Mouse (Mus musculus) heart, embryonic 13.5 days (tissue): Measurements from ENCODE around the gene Vdac1. TPM values are rescaled to one million over a fixed set of nuclear protein-coding genes. Genes with fewer than 3 reads are reported as not detected.

ENCODE experiments used
- ATAC-seq: fragments of 200-750 bp; cut with Nextera tagmentation; 2 replicates; pipeline ENCODE4 v1.8.0; 2017; ENCODE audit warnings: moderate TSS enrichment; ENCODE audit not compliant: insufficient number of reproducible peaks, low FRiP score, low TSS enrichment; ENCODE audit errors: extremely low read depth
- H3K27ac ChIP-seq: fragments of 300-500 bp; sonication (generic); replicated peaks from 2 replicates; pipeline ENCODE4 v1.5.1; 2015; ENCODE audit warnings: moderate library complexity, mild to moderate bottlenecking, inconsistent platforms
- H3K27me3 ChIP-seq: fragments of 300-500 bp; sonication (generic); replicated peaks from 2 replicates; pipeline ENCODE4 v1.6.1; 2015; ENCODE audit warnings: mild to moderate bottlenecking, inconsistent platforms
- H3K36me3 ChIP-seq: fragments of 300-500 bp; sonication (generic); 2 replicates; pipeline ENCODE4 v1.6.1; 2015; ENCODE audit warnings: mild to moderate bottlenecking, inconsistent platforms
- H3K4me1 ChIP-seq: fragments of 300-500 bp; sonication (generic); 2 replicates; pipeline ENCODE4 v1.6.1; 2015; ENCODE audit warnings: inconsistent platforms
- H3K4me2 ChIP-seq: fragments of 300-500 bp; sonication (generic); 2 replicates; pipeline ENCODE4 v1.6.1; 2015; ENCODE audit warnings: inconsistent platforms, mild to moderate bottlenecking, moderate library complexity
- H3K4me3 ChIP-seq: fragments of 300-500 bp; sonication (generic); 2 replicates; pipeline ENCODE4 v1.5.1; 2015; ENCODE audit warnings: moderate library complexity, mild to moderate bottlenecking, inconsistent platforms
- H3K9ac ChIP-seq: fragments of 300-500 bp; sonication (generic); 2 replicates; pipeline ENCODE4 v1.6.1; 2015; ENCODE audit warnings: inconsistent platforms, mild to moderate bottlenecking, moderate library complexity
- H3K9me3 ChIP-seq: fragments of 300-500 bp; sonication (generic); 2 replicates; pipeline ENCODE4 v1.6.1; 2016; ENCODE audit warnings: inconsistent platforms
- WGBS: fragments of 180-500 bp; shearing (Covaris S2); methylation state at CpG from one replicate; pipeline ENCODE4 v1.1.7; 2015; ENCODE audit warnings: mixed read lengths; 5-methylcytosine and 5-hydroxymethylcytosine counted together
- polyA plus RNA-seq: library from polyadenylated mRNA; unstranded; fragments of >200 nt; fragmentation: Nextera tagmentation; extraction: Ambion mirVana; gene quantifications from 2 replicates; pipeline ENCODE4 v1.2.1, GENCODE M21; 2015

Gene Vdac1
- polyA plus RNA-seq, 1 experiment from 2014 or later, result 414 TPM

DNA sequence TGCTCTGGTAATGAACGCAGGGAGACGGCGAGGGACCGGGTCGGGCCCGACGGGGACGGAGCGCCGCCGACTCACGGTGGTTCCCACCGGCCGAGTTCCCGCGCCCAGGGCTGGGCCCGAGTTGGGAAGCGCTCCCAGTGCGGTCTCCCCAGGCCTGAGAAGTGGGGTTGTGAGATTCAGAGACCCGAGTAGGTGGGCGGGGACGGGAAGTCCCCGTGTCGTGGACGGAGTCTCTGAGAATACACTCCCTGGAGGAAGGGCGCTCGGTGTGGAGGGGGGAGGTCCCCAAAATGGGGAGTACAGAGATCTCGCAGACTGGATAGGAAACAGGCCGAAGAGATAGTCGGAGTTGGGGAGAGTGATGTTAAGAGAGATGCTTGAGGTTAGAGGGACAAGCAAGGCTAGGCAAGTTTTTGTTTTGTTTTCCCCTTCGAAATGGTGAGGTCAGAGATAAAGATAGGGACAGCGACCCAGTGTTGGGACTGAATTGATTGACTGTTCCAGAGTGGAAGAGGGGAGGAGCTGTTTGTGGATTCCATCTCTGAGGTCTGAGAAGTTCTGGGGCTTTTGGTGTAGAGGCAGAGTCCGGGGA is 36.0 kb downstream of the Vdac1 start:
- Histone ChIP-seq H3K4me3 (peak overlapping the region; percentile 97), H3K27me3 (no peaks in the 10 kb centered on the region), H3K27ac (peak overlapping the region; percentile 97), H3K9me3 (no peaks in the 10 kb centered on the region), H3K9ac (peak overlapping the region; percentile 98), H3K36me3 (peaks cover 14% of the 10 kb centered on the region; the same call in 1 of the 2 replicates), H3K4me1 (peaks cover 33% of the 10 kb centered on the region), H3K4me2 (peak overlapping the region; percentile 80)
- 1% methylated on average over 33 of the region's 33 CpGs for WGBS
- ATAC-seq, result peak; percentile 51

DNA sequence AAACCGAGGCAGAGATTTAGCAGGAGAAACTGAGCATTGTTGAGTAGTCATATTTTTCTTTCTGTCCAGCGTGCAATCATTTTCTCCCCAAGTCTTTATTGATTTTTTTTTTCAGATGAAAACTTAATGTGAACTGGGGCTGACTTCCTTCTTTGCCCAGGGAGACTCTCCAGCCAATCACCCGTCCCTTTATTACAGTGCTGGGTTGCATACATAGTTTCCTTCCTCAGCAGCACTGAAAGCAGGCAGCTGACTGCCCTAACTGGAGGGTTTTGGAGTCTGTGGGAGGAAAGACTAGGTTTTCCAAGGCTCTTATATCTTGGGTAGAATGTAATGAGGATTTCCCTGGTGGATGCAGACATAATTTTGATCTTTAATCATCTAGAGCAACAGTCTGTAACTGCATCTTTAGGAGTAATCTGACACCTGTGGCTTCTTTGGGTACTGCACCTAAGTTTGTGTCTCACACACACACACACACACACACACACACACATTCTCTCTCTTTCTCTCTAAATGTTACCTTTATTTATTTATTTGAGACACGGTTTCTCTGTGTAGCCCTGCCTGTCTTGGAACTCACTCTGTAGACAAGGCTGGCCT is 36.8 kb downstream of the Vdac1 start:
- Histone ChIP-seq H3K9me3 (no peaks in the 10 kb centered on the region), H3K4me2 (peak overlapping the region; percentile 80), H3K27ac (peak overlapping the region; percentile 97; the same call in 1 of the 2 replicates), H3K36me3 (peaks cover 9% of the 10 kb centered on the region; the same call in 1 of the 2 replicates), H3K9ac (peak overlapping the region; percentile 98), H3K27me3 (no peaks in the 10 kb centered on the region), H3K4me1 (peaks cover 39% of the 10 kb centered on the region), H3K4me3 (peak overlapping the region; percentile 97)
- no peak for ATAC-seq
- WGBS, result 81% methylated on average over 4 of the region's 4 CpGs

DNA sequence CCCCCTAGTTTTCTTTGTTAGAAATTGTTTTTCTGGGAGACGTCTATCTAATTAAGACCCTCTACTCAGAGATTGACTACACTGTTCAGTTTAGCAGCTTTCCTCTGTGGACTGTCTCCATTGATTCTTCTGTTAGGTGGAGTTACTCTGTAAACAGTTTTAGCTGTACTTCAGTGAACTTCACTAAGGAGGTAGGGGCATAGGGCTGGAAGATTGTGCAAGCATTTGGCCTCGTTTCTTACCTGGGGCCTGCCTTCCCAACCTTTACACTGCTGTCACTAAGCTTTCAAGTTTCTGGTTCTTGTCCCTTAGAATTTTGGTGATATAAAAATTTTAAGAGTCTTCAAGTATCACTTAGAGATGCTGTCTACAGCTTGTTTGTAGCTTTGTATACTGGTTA is 40.8 kb downstream of the Vdac1 start:
- peaks cover 44% of the 10 kb centered on the region for H3K36me3 ChIP-seq
- no peak for ATAC-seq

DNA sequence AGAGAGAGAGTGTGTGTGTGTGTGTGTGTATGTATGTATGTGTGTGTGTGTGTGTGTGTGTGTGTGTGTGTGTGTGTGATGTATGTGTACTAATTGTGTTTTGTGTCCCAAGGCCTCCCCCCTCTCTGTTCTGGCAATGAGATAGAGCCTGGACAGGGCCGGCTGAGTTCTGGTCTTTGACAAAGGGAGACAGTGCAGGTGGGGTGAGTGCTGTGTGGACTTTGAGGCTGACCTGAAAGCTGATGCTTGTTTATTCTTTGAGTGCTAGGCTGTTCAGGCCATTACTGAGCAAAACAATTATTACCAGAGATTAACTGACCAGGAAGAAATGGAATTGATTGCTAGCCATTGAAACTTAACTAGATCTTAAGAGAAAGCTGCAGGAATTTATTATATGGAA is 41.9 kb downstream of the Vdac1 start:
- H3K9me3 ChIP-seq, result no peaks in the 10 kb centered on the region
- WGBS, result 63% methylated on average over 1 of the region's 1 CpGs
- no peak overlapping the region for H3K27ac ChIP-seq
- no peak overlapping the region for H3K9ac ChIP-seq
- H3K36me3 ChIP-seq, result peaks cover 53% of the 10 kb centered on the region
- H3K4me1 ChIP-seq, result peaks cover 34% of the 10 kb centered on the region
- H3K4me2 ChIP-seq, result no peak overlapping the region
- H3K4me3 ChIP-seq, result no peak overlapping the region
- no peaks in the 10 kb centered on the region for H3K27me3 ChIP-seq
- ATAC-seq, result no peak

More for the DNA sequence above, 40.8 kb downstream of the Vdac1 start:
- H3K4me3 ChIP-seq, result no peak overlapping the region
- 65% methylated on average over 2 of the region's 2 CpGs for WGBS
- no peak overlapping the region for H3K9ac ChIP-seq
- no peaks in the 10 kb centered on the region for H3K9me3 ChIP-seq
- H3K27ac ChIP-seq, result no peak overlapping the region
- H3K4me2 ChIP-seq, result no peak overlapping the region
- H3K27me3 ChIP-seq, result no peaks in the 10 kb centered on the region
- peaks cover 34% of the 10 kb centered on the region for H3K4me1 ChIP-seq

DNA sequence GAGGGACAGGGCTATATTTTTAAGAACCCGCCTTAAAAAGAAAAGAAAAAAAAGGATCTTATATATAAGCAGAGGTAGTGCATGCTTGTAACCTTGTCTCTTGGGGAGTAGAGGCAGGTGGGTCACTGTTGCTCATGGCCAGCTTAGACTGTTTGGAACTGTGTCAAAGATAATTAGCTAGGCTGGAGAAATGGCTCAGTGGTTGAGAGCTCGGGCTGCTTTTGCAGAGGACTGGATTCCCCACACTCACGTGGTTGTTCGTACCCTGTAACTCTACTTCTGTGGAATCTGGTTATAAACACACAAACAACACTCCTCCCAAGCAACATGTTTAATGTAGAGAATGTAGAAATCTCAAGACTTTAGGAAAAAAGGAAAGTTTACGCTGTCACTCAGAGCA is 43.5 kb downstream of the Vdac1 start:
- no peaks in the 10 kb centered on the region for H3K9me3 ChIP-seq
- H3K27me3 ChIP-seq, result no peaks in the 10 kb centered on the region
- peaks cover 55% of the 10 kb centered on the region for H3K36me3 ChIP-seq
- no peak overlapping the region for H3K9ac ChIP-seq
- 86% methylated on average over 5 of the region's 5 CpGs for WGBS
- H3K4me3 ChIP-seq, result no peak overlapping the region
- peaks cover 41% of the 10 kb centered on the region for H3K4me1 ChIP-seq
- H3K4me2 ChIP-seq, result no peak overlapping the region
- H3K27ac ChIP-seq, result no peak overlapping the region
- ATAC-seq, result no peak

DNA sequence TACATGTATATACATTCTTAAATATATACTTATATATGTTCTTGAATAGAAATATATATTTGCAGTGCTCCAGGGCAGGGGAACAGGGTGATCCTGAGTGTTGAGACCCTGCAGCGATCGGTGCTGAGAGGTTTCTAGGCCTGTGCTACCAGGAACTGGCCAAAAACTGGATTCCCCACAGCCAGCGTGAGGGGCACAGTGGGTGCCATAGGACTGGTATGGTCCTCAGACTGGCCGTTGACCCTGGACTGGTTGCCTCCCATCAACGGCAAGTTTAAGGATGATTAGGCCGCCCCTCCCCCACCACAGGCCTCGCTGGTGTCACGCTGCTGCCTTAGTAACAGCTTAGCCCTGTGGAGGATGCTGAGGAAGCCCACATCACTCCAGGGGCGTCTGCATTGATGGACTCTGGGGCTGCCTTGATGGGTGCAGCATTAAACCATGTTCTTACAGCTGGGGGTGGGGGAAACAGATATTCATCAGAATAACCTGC is 44.6 kb downstream of the Vdac1 start:
- Histone ChIP-seq H3K27ac (no peak overlapping the region), H3K36me3 (peaks cover 55% of the 10 kb centered on the region), H3K27me3 (no peaks in the 10 kb centered on the region), H3K9ac (no peak overlapping the region), H3K4me2 (no peak overlapping the region), H3K9me3 (no peaks in the 10 kb centered on the region), H3K4me3 (no peak overlapping the region), H3K4me1 (peaks cover 49% of the 10 kb centered on the region)
- WGBS, result 71% methylated on average over 9 of the region's 9 CpGs
- ATAC-seq, result no peak

DNA sequence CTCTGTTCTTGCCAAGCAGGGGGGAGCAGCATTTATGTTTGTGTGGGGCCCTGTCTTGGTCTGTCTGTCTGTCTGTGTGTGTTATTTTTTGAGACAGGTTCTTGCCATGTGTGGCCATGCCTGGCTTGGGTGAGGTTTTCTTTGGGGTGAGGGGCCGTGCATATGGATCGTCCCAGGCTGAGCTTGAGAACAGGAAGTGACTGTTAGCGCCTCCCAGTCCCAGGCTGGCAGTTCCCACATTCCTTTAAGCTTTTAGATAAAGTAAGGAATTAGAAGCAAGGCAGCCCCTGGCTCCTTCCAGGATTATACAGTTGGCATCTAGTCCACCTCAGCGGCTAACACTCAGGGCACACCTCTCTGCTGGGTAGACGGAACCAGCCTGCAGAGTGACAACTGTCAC is 48.7 kb downstream of the Vdac1 start:
- Histone ChIP-seq H3K4me1 (peaks cover 32% of the 10 kb centered on the region), H3K9ac (peak overlapping the region; percentile 29), H3K27me3 (no peaks in the 10 kb centered on the region), H3K4me3 (no peak overlapping the region), H3K9me3 (no peaks in the 10 kb centered on the region), H3K27ac (peak overlapping the region; percentile 79), H3K4me2 (peak overlapping the region; percentile 20; the same call in 1 of the 2 replicates), H3K36me3 (peaks cover 54% of the 10 kb centered on the region)
- no peak for ATAC-seq
- WGBS, result 26% methylated on average over 5 of the region's 5 CpGs

DNA sequence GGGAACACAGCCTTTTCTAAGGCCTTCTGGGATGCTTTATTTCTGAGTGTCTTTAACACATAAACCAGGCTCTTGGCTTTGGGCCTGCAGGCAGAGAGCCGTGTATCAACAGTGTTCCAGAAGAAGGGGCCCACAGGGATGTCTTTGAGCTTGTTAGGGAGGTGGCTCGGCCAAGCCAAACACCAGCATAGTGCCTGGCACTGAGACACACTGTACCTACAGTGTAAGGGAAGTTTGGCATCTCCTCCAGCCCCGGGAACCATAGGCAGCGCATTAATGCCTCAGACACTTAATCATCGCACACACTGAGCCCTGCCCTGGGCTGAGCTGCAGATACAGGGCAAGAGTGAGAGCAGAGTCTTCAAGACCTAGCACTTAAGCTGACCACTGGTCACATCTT is 57.7 kb downstream of the Vdac1 start:
- H3K36me3 ChIP-seq, result no peaks in the 10 kb centered on the region
- ATAC-seq, result no peak
- no peak overlapping the region for H3K4me2 ChIP-seq
- WGBS, result 64% methylated on average over 5 of the region's 5 CpGs
- H3K27me3 ChIP-seq, result no peaks in the 10 kb centered on the region
- H3K9me3 ChIP-seq, result no peaks in the 10 kb centered on the region
- no peak overlapping the region for H3K9ac ChIP-seq
- no peak overlapping the region for H3K4me3 ChIP-seq
- H3K4me1 ChIP-seq, result peaks cover 9% of the 10 kb centered on the region
- H3K27ac ChIP-seq, result peak overlapping the region; percentile 48

DNA sequence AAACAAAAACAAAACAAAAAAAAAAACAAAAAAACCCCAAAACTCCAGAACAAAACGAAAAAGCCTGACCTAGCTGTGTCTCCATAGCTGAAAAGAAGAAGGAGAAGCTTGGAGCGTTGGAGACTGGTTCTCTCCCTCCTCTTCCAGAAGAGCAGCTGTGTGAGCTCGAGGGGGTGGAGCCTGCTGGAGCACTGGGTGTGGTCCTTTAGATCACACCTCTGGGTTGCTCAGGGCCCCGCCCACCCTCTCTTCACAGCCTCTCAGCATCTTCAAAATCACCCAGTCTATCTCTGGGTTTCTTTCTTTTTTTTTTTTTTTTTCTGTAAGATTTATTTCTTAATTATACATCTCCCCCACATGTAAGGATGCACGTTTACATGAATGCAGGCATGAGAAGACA is 58.6 kb downstream of the Vdac1 start:
- no peak for ATAC-seq
- no peak overlapping the region for H3K27ac ChIP-seq
- WGBS, result 46% methylated on average over 5 of the region's 5 CpGs
- H3K27me3 ChIP-seq, result no peaks in the 10 kb centered on the region
- H3K4me3 ChIP-seq, result no peak overlapping the region
- H3K9me3 ChIP-seq, result no peaks in the 10 kb centered on the region
- no peaks in the 10 kb centered on the region for H3K36me3 ChIP-seq
- H3K9ac ChIP-seq, result no peak overlapping the region
- H3K4me2 ChIP-seq, result no peak overlapping the region
- peaks cover 9% of the 10 kb centered on the region for H3K4me1 ChIP-seq

DNA sequence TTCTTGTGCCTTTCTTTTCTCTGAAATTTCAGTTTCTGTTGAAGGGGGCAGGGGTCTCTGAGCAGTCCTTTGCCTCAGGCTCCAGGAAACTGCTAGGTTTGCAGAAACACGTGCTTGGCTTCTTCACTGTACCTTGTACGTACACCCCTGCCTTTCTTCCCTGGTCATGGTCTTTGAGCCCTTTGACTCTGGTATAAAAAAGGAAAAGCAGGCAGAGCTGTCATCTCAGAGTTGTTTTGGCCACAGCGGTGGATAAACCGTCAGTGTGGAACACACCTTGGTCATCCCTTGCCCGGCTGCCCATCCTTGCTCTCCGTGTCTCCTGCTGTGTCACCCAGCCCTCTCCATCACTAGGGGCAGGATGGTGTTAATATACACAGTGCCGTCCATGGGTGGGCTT is 59.2 kb downstream of the Vdac1 start:
- no peaks in the 10 kb centered on the region for H3K27me3 ChIP-seq
- no peak overlapping the region for H3K4me2 ChIP-seq
- ATAC-seq, result no peak
- H3K4me1 ChIP-seq, result peaks cover 9% of the 10 kb centered on the region
- no peak overlapping the region for H3K9ac ChIP-seq
- no peaks in the 10 kb centered on the region for H3K9me3 ChIP-seq
- no peak overlapping the region for H3K27ac ChIP-seq
- no peak overlapping the region for H3K4me3 ChIP-seq
- 83% methylated on average over 7 of the region's 7 CpGs for WGBS
- H3K36me3 ChIP-seq, result no peaks in the 10 kb centered on the region

DNA sequence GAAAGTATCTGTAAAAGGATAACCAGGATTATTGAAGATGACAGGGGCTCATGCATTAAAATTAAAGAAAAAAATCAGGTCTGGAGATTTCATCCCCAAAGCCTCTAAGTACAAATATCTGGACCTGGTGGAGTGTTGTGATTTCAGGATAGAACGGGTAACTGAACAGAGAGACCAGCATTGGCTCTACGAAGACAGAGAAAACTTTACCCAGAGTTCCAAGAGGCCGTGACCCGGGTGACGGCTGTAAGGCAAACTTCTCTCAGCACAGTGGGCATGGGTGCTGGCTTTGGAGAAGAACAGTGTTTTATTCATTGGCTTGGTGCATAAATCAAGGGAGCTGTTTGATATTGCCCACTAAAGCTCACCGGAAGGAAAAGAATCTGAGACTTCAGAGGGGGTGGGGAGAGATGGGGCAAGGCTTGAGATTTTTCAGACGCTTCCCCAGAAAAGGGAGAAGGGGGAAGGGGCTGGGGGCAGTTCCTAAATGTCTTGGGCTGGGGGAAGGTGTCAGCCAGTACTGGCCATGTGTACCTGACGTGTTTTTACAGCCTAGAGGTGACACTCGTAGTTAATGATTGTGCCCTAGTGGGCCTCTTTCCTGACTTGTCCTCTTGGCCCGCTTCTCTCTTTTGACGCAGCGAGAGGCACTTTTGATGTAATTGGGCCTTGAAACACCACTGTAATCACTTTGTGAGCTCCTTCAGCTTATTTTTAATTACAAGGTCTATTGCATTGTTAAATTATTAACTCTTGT is 59.8 kb downstream of the Vdac1 start:
- WGBS, result 73% methylated on average over 12 of the region's 12 CpGs
- no peak overlapping the region for H3K9ac ChIP-seq
- no peak for ATAC-seq
- H3K4me2 ChIP-seq, result no peak overlapping the region
- H3K27me3 ChIP-seq, result no peaks in the 10 kb centered on the region
- no peaks in the 10 kb centered on the region for H3K36me3 ChIP-seq
- no peaks in the 10 kb centered on the region for H3K9me3 ChIP-seq
- no peak overlapping the region for H3K4me3 ChIP-seq
- peaks cover 9% of the 10 kb centered on the region for H3K4me1 ChIP-seq
- no peak overlapping the region for H3K27ac ChIP-seq
